Mouse (Mus musculus): ENCODE measurements around the gene Celsr1. TPM values are rescaled to one million over a fixed set of nuclear protein-coding genes. Genes with fewer than 3 reads are reported as not detected.

Celsr1 gene
- polyA plus RNA-seq, 1 experiment, result 0.16 TPM

- no peaks in the 10 kb centered on the region for H3K79me3 ChIP-seq (ENCODE audit: low read depth)
- peaks cover 29% of the 10 kb centered on the region for H3K27me3 ChIP-seq (ENCODE audit: control insufficient read depth, insufficient read depth, insufficient read length)
- no peak overlapping the region for H3K4me3 ChIP-seq (ENCODE audit: insufficient read depth, poor library complexity, severe bottlenecking)
- TF ChIP-seq FOSL1 (IDR thresholded peaks at IDR 0.05; ENCODE audit: insufficient read depth, low read length, poor library complexity, severe bottlenecking), result no peak
- TF ChIP-seq MYOG (IDR thresholded peaks at IDR 0.05; ENCODE audit: control insufficient read depth, extremely low read depth, insufficient read length), result no peak
- TF ChIP-seq MYOD1 (IDR thresholded peaks at IDR 0.05; ENCODE audit: control insufficient read depth, insufficient read length, low read depth), result no peak
- no peak for TF ChIP-seq CEBPB (IDR thresholded peaks at IDR 0.05; ENCODE audit: low read depth)
- TF ChIP-seq MAX (IDR thresholded peaks at IDR 0.05), result no peak
- TF ChIP-seq CTCF (IDR thresholded peaks at IDR 0.05; ENCODE audit: control insufficient read depth, insufficient read depth, insufficient read length), result no peak
- TF ChIP-seq USF1 (IDR thresholded peaks at IDR 0.05; ENCODE audit: low read depth), result no peak
- no peak overlapping the region for H3ac ChIP-seq (ENCODE audit: control insufficient read depth, insufficient read length, low read depth)
- H3K79me2 ChIP-seq (ENCODE audit: control insufficient read depth, insufficient read depth), result no peaks in the 10 kb centered on the region
- no peaks in the 10 kb centered on the region for H3K36me3 ChIP-seq (ENCODE audit: control insufficient read depth, insufficient read depth)
These were observed 8.8 kb upstream of the Celsr1 start for GRCm38 (mm10) chr15:86042364-86042763.

GRCm38 (mm10) chr15:86041421-86041820 lies 7.8 kb upstream of the Celsr1 start:
- Histone ChIP-seq H3K4me3 (ENCODE audit: insufficient read depth, poor library complexity, severe bottlenecking) (no peak overlapping the region), H3K79me3 (ENCODE audit: low read depth) (no peaks in the 10 kb centered on the region), H3ac (ENCODE audit: control insufficient read depth, insufficient read length, low read depth) (no peak overlapping the region), H3K79me2 (ENCODE audit: control insufficient read depth, insufficient read depth) (no peaks in the 10 kb centered on the region), H3K27me3 (ENCODE audit: control insufficient read depth, insufficient read depth, insufficient read length) (peaks cover 29% of the 10 kb centered on the region), H3K36me3 (ENCODE audit: control insufficient read depth, insufficient read depth) (no peaks in the 10 kb centered on the region)
- TF ChIP-seq CTCF (IDR thresholded peaks at IDR 0.05; ENCODE audit: control insufficient read depth, insufficient read depth, insufficient read length) (no peak), MYOG (IDR thresholded peaks at IDR 0.05; ENCODE audit: control insufficient read depth, extremely low read depth, insufficient read length) (no peak), USF1 (IDR thresholded peaks at IDR 0.05; ENCODE audit: low read depth) (no peak), CEBPB (IDR thresholded peaks at IDR 0.05; ENCODE audit: low read depth) (no peak), MYOD1 (IDR thresholded peaks at IDR 0.05; ENCODE audit: control insufficient read depth, insufficient read length, low read depth) (no peak), FOSL1 (IDR thresholded peaks at IDR 0.05; ENCODE audit: insufficient read depth, low read length, poor library complexity, severe bottlenecking) (peak; percentile 38), MAX (IDR thresholded peaks at IDR 0.05) (peak; percentile 24)

- no peaks in the 10 kb centered on the region for H3K36me3 ChIP-seq (ENCODE audit: control insufficient read depth, insufficient read depth)
- H3K79me3 ChIP-seq (ENCODE audit: low read depth), result no peaks in the 10 kb centered on the region
- no peaks in the 10 kb centered on the region for H3K79me2 ChIP-seq (ENCODE audit: control insufficient read depth, insufficient read depth)
- H3ac ChIP-seq (ENCODE audit: control insufficient read depth, insufficient read length, low read depth), result no peak overlapping the region
- no peak overlapping the region for H3K4me3 ChIP-seq (ENCODE audit: insufficient read depth, poor library complexity, severe bottlenecking)
- peaks cover 23% of the 10 kb centered on the region for H3K27me3 ChIP-seq (ENCODE audit: control insufficient read depth, insufficient read depth, insufficient read length)
- TF ChIP-seq USF1 (IDR thresholded peaks at IDR 0.05; ENCODE audit: low read depth) (no peak), CEBPB (IDR thresholded peaks at IDR 0.05; ENCODE audit: low read depth) (no peak), MAX (IDR thresholded peaks at IDR 0.05) (no peak), CTCF (IDR thresholded peaks at IDR 0.05; ENCODE audit: control insufficient read depth, insufficient read depth, insufficient read length) (peak; percentile 87), MYOD1 (IDR thresholded peaks at IDR 0.05; ENCODE audit: control insufficient read depth, insufficient read length, low read depth) (no peak), MYOG (IDR thresholded peaks at IDR 0.05; ENCODE audit: control insufficient read depth, extremely low read depth, insufficient read length) (no peak)
These were observed 5.2 kb upstream of the Celsr1 start for GRCm38 (mm10) chr15:86038802-86039201.

- Histone ChIP-seq H3ac (ENCODE audit: control insufficient read depth, insufficient read length, low read depth) (no peak overlapping the region), H3K79me3 (ENCODE audit: low read depth) (no peaks in the 10 kb centered on the region), H3K4me3 (ENCODE audit: insufficient read depth, poor library complexity, severe bottlenecking) (no peak overlapping the region), H3K27me3 (ENCODE audit: control insufficient read depth, insufficient read depth, insufficient read length) (peaks cover 25% of the 10 kb centered on the region), H3K79me2 (ENCODE audit: control insufficient read depth, insufficient read depth) (no peaks in the 10 kb centered on the region), H3K36me3 (ENCODE audit: control insufficient read depth, insufficient read depth) (no peaks in the 10 kb centered on the region)
- TF ChIP-seq USF1 (IDR thresholded peaks at IDR 0.05; ENCODE audit: low read depth) (no peak), MYOG (IDR thresholded peaks at IDR 0.05; ENCODE audit: control insufficient read depth, extremely low read depth, insufficient read length) (no peak), CEBPB (IDR thresholded peaks at IDR 0.05; ENCODE audit: low read depth) (no peak), MYOD1 (IDR thresholded peaks at IDR 0.05; ENCODE audit: control insufficient read depth, insufficient read length, low read depth) (no peak), FOSL1 (IDR thresholded peaks at IDR 0.05; ENCODE audit: insufficient read depth, low read length, poor library complexity, severe bottlenecking) (no peak)
These were observed 2.3 kb upstream of the Celsr1 start for GRCm38 (mm10) chr15:86035913-86036312.

GRCm38 (mm10) chr15:86034781-86035360 lies 1.3 kb upstream of the Celsr1 start:
- Histone ChIP-seq H3ac (ENCODE audit: control insufficient read depth, insufficient read length, low read depth) (no peak overlapping the region), H3K36me3 (ENCODE audit: control insufficient read depth, insufficient read depth) (no peaks in the 10 kb centered on the region), H3K79me2 (ENCODE audit: control insufficient read depth, insufficient read depth) (no peaks in the 10 kb centered on the region), H3K4me3 (ENCODE audit: insufficient read depth, poor library complexity, severe bottlenecking) (no peak overlapping the region), H3K79me3 (ENCODE audit: low read depth) (no peaks in the 10 kb centered on the region), H3K27me3 (ENCODE audit: control insufficient read depth, insufficient read depth, insufficient read length) (peaks cover 33% of the 10 kb centered on the region)
- no peak for TF ChIP-seq MYOD1 (IDR thresholded peaks at IDR 0.05; ENCODE audit: control insufficient read depth, insufficient read length, low read depth)
- TF ChIP-seq MAX (IDR thresholded peaks at IDR 0.05), result no peak
- no peak for TF ChIP-seq FOSL1 (IDR thresholded peaks at IDR 0.05; ENCODE audit: insufficient read depth, low read length, poor library complexity, severe bottlenecking)
- no peak for TF ChIP-seq CEBPB (IDR thresholded peaks at IDR 0.05; ENCODE audit: low read depth)
- TF ChIP-seq MYOG (IDR thresholded peaks at IDR 0.05; ENCODE audit: control insufficient read depth, extremely low read depth, insufficient read length), result no peak
- no peak for TF ChIP-seq USF1 (IDR thresholded peaks at IDR 0.05; ENCODE audit: low read depth)
- no peak for TF ChIP-seq CTCF (IDR thresholded peaks at IDR 0.05; ENCODE audit: control insufficient read depth, insufficient read depth, insufficient read length)

Data from C2C12 (cell line).